Mouse (Mus musculus) hindbrain, embryonic 14.5 days (tissue): ENCODE results near the gene Polr2b. TPM values are rescaled to one million over a fixed set of nuclear protein-coding genes. Genes with fewer than 3 reads are reported as not detected.

Experiments used
- ATAC-seq: fragments of 200-750 bp; cut with Nextera tagmentation; 2 replicates; pipeline ENCODE4 v1.8.0; 2017; ENCODE audit warnings: moderate number of reproducible peaks, mild to moderate bottlenecking, moderate TSS enrichment, moderate library complexity; ENCODE audit not compliant: low FRiP score
- DNase-seq: peaks from one replicate; pipeline ENCODE4 v3.0.0-alpha.2; 2015; ENCODE audit warnings: low spot score
- H3K27ac ChIP-seq: fragments of 300-500 bp; sonication (generic); 2 replicates; pipeline ENCODE4 v1.5.1; 2014; ENCODE audit warnings: mild to moderate bottlenecking, moderate library complexity
- H3K27me3 ChIP-seq: fragments of 300-500 bp; sonication (generic); 2 replicates; pipeline ENCODE4 v1.6.1; 2014; ENCODE audit warnings: mild to moderate bottlenecking, low read length, mixed read lengths; ENCODE audit not compliant: control insufficient read depth, insufficient read depth
- H3K36me3 ChIP-seq: fragments of 300-500 bp; sonication (generic); replicated peaks from 2 replicates; pipeline ENCODE4 v1.6.1; 2014; ENCODE audit not compliant: control insufficient read depth, insufficient read depth
- H3K4me1 ChIP-seq: fragments of 300-500 bp; sonication (generic); replicated peaks from 2 replicates; pipeline ENCODE4 v1.6.1; 2014; ENCODE audit warnings: antibody characterized with exemption, low read length, mixed read lengths; ENCODE audit not compliant: control insufficient read depth, insufficient read depth
- H3K4me2 ChIP-seq: fragments of 300-500 bp; sonication (generic); replicated peaks from 2 replicates; pipeline ENCODE4 v1.6.1; 2014; ENCODE audit warnings: mild to moderate bottlenecking, moderate library complexity
- H3K4me3 ChIP-seq: fragments of 300-500 bp; sonication (generic); replicated peaks from 2 replicates; pipeline ENCODE4 v1.5.1; 2014; ENCODE audit warnings: mild to moderate bottlenecking, low read length
- H3K9ac ChIP-seq: fragments of 300-500 bp; sonication (generic); 2 replicates; pipeline ENCODE4 v1.6.1; 2014
- H3K9me3 ChIP-seq: fragments of 300-500 bp; sonication (generic); 2 replicates; pipeline ENCODE4 v1.6.1; 2016; ENCODE audit warnings: low read length; ENCODE audit not compliant: control insufficient read depth
- WGBS: fragments of 180-500 bp; shearing (Covaris S2); extraction: QIAGEN DNeasy Blood & Tissue Kit; methylation state at CpG from one replicate; pipeline ENCODE4 v1.1.7; 2014; 5-methylcytosine and 5-hydroxymethylcytosine counted together
- polyA plus RNA-seq: library from polyadenylated mRNA; unstranded; fragments of >200 nt; fragmentation: Nextera tagmentation; extraction: Ambion mirVana; gene quantifications from 2 replicates; pipeline ENCODE4 v1.2.1, GENCODE M21; 2014

Gene Polr2b
- polyA plus RNA-seq, 1 experiment from 2014 or later, result 57.5 TPM

DNA sequence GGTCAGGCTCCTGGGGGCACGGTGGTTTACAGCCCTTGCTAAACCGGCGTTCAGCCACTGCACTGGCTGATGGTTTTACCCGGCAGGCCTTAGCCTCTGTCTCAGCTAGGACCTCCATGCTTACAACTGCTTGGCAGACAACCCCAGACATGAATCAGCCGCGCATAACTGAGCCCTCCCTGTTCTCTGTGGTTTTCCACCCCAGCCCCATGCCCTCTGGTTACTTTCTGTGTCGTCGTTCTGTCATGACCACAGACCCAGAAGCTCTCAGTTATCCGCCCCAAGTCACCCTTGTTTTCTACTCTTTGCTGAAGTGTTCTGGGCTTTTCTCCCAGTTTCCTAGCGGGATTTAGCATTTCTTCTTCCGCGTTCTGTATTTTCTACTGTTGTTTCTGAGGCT, 57.7 kb downstream of the Polr2b start:
- Histone ChIP-seq H3K9me3 (no peaks in the 10 kb centered on the region), H3K36me3 (no peaks in the 10 kb centered on the region), H3K27me3 (no peaks in the 10 kb centered on the region), H3K9ac (no peak overlapping the region), H3K4me1 (no peaks in the 10 kb centered on the region), H3K27ac (no peak overlapping the region), H3K4me3 (no peak overlapping the region), H3K4me2 (no peak overlapping the region)
- WGBS, result 55% methylated on average over 12 of the region's 12 CpGs
- no peak for DNase-seq
- 0 out of 2 replicates have a peak, but pooled peaks have one; percentile 24 for ATAC-seq

- Histone ChIP-seq H3K4me1 (no peaks in the 10 kb centered on the region), H3K4me2 (no peak overlapping the region), H3K36me3 (no peaks in the 10 kb centered on the region), H3K9me3 (no peaks in the 10 kb centered on the region), H3K27me3 (no peaks in the 10 kb centered on the region), H3K9ac (no peak overlapping the region), H3K27ac (no peak overlapping the region), H3K4me3 (no peak overlapping the region)
- DNase-seq, result no peak
- ATAC-seq, result no peak
- WGBS, result 43% methylated on average over 7 of the region's 7 CpGs
Observed at GRCm38 (mm10) chr5:77368194-77368593, 58.2 kb downstream of the Polr2b start.

GRCm38 (mm10) chr5:77369394-77369793, 59.4 kb downstream of the Polr2b start:
- H3K27ac ChIP-seq, result no peak overlapping the region
- DNase-seq, result no peak
- no peaks in the 10 kb centered on the region for H3K27me3 ChIP-seq
- no peaks in the 10 kb centered on the region for H3K9me3 ChIP-seq
- H3K4me1 ChIP-seq, result no peaks in the 10 kb centered on the region
- WGBS, result 90% methylated on average over 5 of the region's 5 CpGs
- ATAC-seq, result no peak
- no peak overlapping the region for H3K4me3 ChIP-seq
- H3K36me3 ChIP-seq, result no peaks in the 10 kb centered on the region
- H3K9ac ChIP-seq, result no peak overlapping the region
- no peak overlapping the region for H3K4me2 ChIP-seq

- no peaks in the 10 kb centered on the region for H3K9me3 ChIP-seq
- no peaks in the 10 kb centered on the region for H3K36me3 ChIP-seq
- DNase-seq, result no peak
- H3K4me3 ChIP-seq, result no peak overlapping the region
- no peak overlapping the region for H3K4me2 ChIP-seq
- H3K9ac ChIP-seq, result no peak overlapping the region
- WGBS, result 87% methylated on average over 5 of the region's 5 CpGs
- no peaks in the 10 kb centered on the region for H3K27me3 ChIP-seq
- no peak for ATAC-seq
- no peak overlapping the region for H3K27ac ChIP-seq
- H3K4me1 ChIP-seq, result no peaks in the 10 kb centered on the region
Observed at GRCm38 (mm10) chr5:77370378-77370892, 60.5 kb downstream of the Polr2b start.

- Histone ChIP-seq H3K27ac (no peak overlapping the region), H3K4me3 (no peak overlapping the region), H3K27me3 (no peaks in the 10 kb centered on the region), H3K36me3 (no peaks in the 10 kb centered on the region), H3K4me2 (no peak overlapping the region), H3K4me1 (no peaks in the 10 kb centered on the region), H3K9ac (no peak overlapping the region), H3K9me3 (no peaks in the 10 kb centered on the region)
- no peak for DNase-seq
- no peak for ATAC-seq
- WGBS, result 81% methylated on average over 7 of the region's 7 CpGs
Observed at GRCm38 (mm10) chr5:77372242-77372641, 62.3 kb downstream of the Polr2b start.

DNA sequence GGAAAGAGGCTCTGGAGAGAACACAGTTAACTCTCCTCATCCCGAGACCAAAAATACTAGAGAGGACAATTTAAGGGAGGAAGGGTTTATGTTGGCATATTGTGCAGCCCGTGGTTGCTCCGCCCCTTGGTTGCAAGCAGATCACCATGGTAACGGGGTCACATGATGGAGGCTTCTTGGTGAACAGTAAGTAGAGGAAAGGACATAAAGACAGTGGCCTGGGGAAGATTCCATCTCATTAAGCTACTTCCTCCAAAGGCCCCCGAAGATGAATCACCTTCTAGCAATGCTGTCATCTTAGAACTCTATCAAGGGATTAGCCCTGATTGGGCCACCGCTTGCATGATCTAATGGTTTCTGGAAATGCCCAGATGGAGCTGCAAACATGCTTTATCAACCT, 62.8 kb downstream of the Polr2b start:
- H3K36me3 ChIP-seq, result no peaks in the 10 kb centered on the region
- 64% methylated on average over 6 of the region's 6 CpGs for WGBS
- no peaks in the 10 kb centered on the region for H3K9me3 ChIP-seq
- DNase-seq (no peak), ATAC-seq (no peak)
- no peaks in the 10 kb centered on the region for H3K4me1 ChIP-seq
- H3K27me3 ChIP-seq, result no peaks in the 10 kb centered on the region
- no peak overlapping the region for H3K4me3 ChIP-seq
- no peak overlapping the region for H3K27ac ChIP-seq
- no peak overlapping the region for H3K9ac ChIP-seq
- H3K4me2 ChIP-seq, result no peak overlapping the region

DNA sequence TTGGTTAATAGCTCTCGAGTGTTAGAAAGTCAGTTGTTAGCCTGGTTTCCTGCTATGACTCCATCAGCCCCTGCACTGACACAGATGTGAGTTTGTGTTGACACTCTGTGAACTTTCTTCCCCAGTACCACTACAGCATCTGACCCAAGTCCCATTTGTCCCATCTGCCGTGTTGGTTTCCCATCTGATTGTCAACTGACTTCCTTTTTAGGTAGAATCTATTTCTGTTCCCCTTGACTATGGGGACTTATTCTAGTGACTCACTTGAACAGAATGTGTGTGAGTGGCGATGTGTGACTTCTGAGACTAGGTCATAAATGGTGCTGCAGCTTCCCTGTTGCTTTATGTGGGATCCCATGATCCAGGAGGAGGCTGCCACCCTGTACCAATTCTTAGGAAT, 65.0 kb downstream of the Polr2b start:
- H3K36me3 ChIP-seq, result no peaks in the 10 kb centered on the region
- 79% methylated on average over 3 of the region's 3 CpGs for WGBS
- no peak overlapping the region for H3K4me2 ChIP-seq
- H3K9ac ChIP-seq, result no peak overlapping the region
- no peak overlapping the region for H3K4me3 ChIP-seq
- H3K27ac ChIP-seq, result no peak overlapping the region
- ATAC-seq (no peak), DNase-seq (no peak)
- no peaks in the 10 kb centered on the region for H3K27me3 ChIP-seq
- H3K4me1 ChIP-seq, result no peaks in the 10 kb centered on the region
- no peaks in the 10 kb centered on the region for H3K9me3 ChIP-seq

- Histone ChIP-seq H3K27ac (no peak overlapping the region), H3K4me1 (no peaks in the 10 kb centered on the region), H3K27me3 (no peaks in the 10 kb centered on the region), H3K4me2 (no peak overlapping the region), H3K9ac (no peak overlapping the region), H3K36me3 (no peaks in the 10 kb centered on the region), H3K9me3 (no peaks in the 10 kb centered on the region), H3K4me3 (no peak overlapping the region)
- 72% methylated on average over 4 of the region's 4 CpGs for WGBS
- DNase-seq (no peak), ATAC-seq (no peak)
Observed at GRCm38 (mm10) chr5:77375546-77375945, 65.6 kb downstream of the Polr2b start.

GRCm38 (mm10) chr5:77378027-77378426, 68.1 kb downstream of the Polr2b start:
- Histone ChIP-seq H3K9ac (no peak overlapping the region), H3K4me3 (no peak overlapping the region), H3K27me3 (no peaks in the 10 kb centered on the region), H3K27ac (no peak overlapping the region), H3K36me3 (no peaks in the 10 kb centered on the region), H3K9me3 (no peaks in the 10 kb centered on the region), H3K4me2 (no peak overlapping the region), H3K4me1 (no peaks in the 10 kb centered on the region)
- DNase-seq (no peak), ATAC-seq (no peak)
- WGBS, result 92% methylated on average over 3 of the region's 3 CpGs

- Histone ChIP-seq H3K4me1 (no peaks in the 10 kb centered on the region), H3K9me3 (no peaks in the 10 kb centered on the region), H3K27ac (no peak overlapping the region), H3K36me3 (no peaks in the 10 kb centered on the region), H3K4me2 (no peak overlapping the region), H3K9ac (no peak overlapping the region), H3K4me3 (no peak overlapping the region), H3K27me3 (no peaks in the 10 kb centered on the region)
- 86% methylated on average over 14 of the region's 14 CpGs for WGBS
- DNase-seq (no peak), ATAC-seq (no peak)
Observed at GRCm38 (mm10) chr5:77379434-77380135, 69.6 kb downstream of the Polr2b start.
